Mouse (Mus musculus) liver, postnatal 0 days (tissue): ENCODE results near the gene Mterf1b. TPM values are rescaled to one million over a fixed set of nuclear protein-coding genes. Genes with fewer than 3 reads are reported as not detected.
"Not testable (repeated sequence)": the region's sequence is repeated elsewhere in the genome, so short reads cannot be mapped to it uniquely, and the experiment has no call there.

Experiments used
- ATAC-seq: fragments of 200-750 bp; cut with Nextera tagmentation; 2 replicates; pipeline ENCODE4 v1.8.0; 2017; ENCODE audit warnings: mild to moderate bottlenecking, moderate library complexity
- DNase-seq: peaks from one replicate; pipeline ENCODE4 v3.0.0-alpha.2; 2016
- H3K27ac ChIP-seq: fragments of 300-500 bp; sonication (generic); 2 replicates; pipeline ENCODE4 v1.5.1; 2014; ENCODE audit warnings: antibody characterized with exemption, moderate library complexity, mild to moderate bottlenecking, low read depth
- H3K27me3 ChIP-seq: fragments of 300-500 bp; sonication (generic); 2 replicates; pipeline ENCODE4 v1.6.1; 2014; ENCODE audit warnings: low read length, control low read depth, mixed read lengths; ENCODE audit not compliant: insufficient read depth
- H3K36me3 ChIP-seq: fragments of 300-500 bp; sonication (generic); replicated peaks from 2 replicates; pipeline ENCODE4 v1.6.1; 2014; ENCODE audit warnings: mild to moderate bottlenecking, control low read depth, low read length, moderate library complexity, mixed read lengths; ENCODE audit not compliant: insufficient read depth
- H3K4me1 ChIP-seq: fragments of 300-500 bp; sonication (generic); 2 replicates; pipeline ENCODE4 v1.6.1; 2014; ENCODE audit warnings: antibody characterized with exemption, mild to moderate bottlenecking, control low read depth; ENCODE audit not compliant: insufficient read depth
- H3K4me2 ChIP-seq: fragments of 300-500 bp; sonication (generic); 2 replicates; pipeline ENCODE4 v1.6.1; 2014; ENCODE audit warnings: low read depth, mild to moderate bottlenecking, low read length, moderate library complexity, mixed read lengths
- H3K4me3 ChIP-seq: fragments of 300-500 bp; sonication (generic); 2 replicates; pipeline ENCODE4 v1.5.1; 2014; ENCODE audit warnings: low read depth, low read length
- H3K9ac ChIP-seq: fragments of 300-500 bp; sonication (generic); replicated peaks from 2 replicates; pipeline ENCODE4 v1.6.1; 2014; ENCODE audit warnings: mild to moderate bottlenecking, moderate library complexity
- H3K9me3 ChIP-seq: fragments of 300-500 bp; sonication (generic); 2 replicates; pipeline ENCODE4 v1.6.1; 2016; ENCODE audit warnings: mild to moderate bottlenecking, control low read depth, low read length, mixed read lengths
- CTCF ChIP-seq: sonication (generic); IDR thresholded peaks from 2 replicates; pipeline ENCODE4 v1.5.1; 2016; ENCODE audit warnings: antibody characterized with exemption, low read depth
- EP300 ChIP-seq: IDR thresholded peaks from 2 replicates; pipeline ENCODE4 v1.6.1; 2016; ENCODE audit warnings: antibody characterized with exemption, low read depth, mild to moderate bottlenecking
- WGBS: fragments of 180-500 bp; shearing (Covaris S2); extraction: QIAGEN DNeasy Blood & Tissue Kit; methylation state at CpG from one replicate; pipeline ENCODE4 v1.1.7; 2014; ENCODE audit not compliant: insufficient replicate concordance; 5-methylcytosine and 5-hydroxymethylcytosine counted together
- polyA plus RNA-seq: library from polyadenylated mRNA; unstranded; fragments of >200 nt; fragmentation: Nextera tagmentation; extraction: Ambion mirVana; gene quantifications from 2 replicates; pipeline ENCODE4 v1.2.1, GENCODE M21; 2015

The Mterf1b gene
- polyA plus RNA-seq, result 1.1 TPM in 2 replicates

DNA sequence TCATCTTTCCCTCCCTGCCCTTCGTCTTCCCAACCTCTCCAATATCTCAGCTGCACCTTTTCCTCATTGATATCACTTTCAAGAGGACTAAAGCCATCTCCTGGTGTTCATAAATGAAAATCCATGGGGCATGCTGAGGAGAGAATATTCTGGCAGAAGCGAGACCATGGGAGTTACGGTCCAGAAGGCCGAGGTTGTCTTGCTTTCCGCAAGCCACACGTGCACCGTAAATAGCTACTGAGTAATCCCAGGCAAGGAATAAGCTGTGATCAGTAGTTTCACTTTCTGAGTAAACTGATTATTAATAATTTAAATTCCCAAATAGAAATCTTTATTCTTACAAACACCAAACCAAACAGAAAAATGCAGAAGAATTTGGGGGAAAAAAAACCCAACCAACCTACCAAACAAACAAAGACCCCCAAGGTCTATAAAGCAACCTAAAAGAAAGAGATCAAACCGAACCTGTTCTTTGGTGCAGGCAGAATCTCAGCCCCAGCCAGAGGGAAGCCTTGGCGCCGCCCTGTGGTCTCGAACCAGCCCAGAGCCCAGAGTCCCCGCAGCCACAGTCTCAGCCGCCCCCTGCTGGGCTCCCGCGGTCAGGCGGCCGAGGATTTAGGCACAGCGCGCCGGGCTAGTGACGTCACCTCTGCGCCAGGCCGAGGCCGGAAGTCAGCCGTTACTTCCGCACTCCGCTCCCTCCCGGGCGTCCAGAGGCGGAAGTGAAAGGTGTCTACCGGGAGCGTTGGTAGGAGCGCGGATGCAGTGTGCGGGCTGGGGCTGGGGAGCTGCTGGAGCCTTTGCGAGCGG is at the start of gene Mterf1b:
Mterf1b (plus strand) TSS at position 697 of the 810 bp plus-strand sequence.
- not testable (repeated sequence) for H3K4me1 ChIP-seq, DNase-seq, H3K36me3 ChIP-seq, H3K9me3 ChIP-seq, H3K27me3 ChIP-seq
- Histone ChIP-seq H3K9ac (peak within 1 kb of the TSS; percentile 47), H3K4me3 (peak within 1 kb of the TSS; percentile 50), H3K27ac (0 out of 2 replicates have a peak within 1 kb of the TSS, but pooled peaks have one; percentile 1), H3K4me2 (peak within 1 kb of the TSS; percentile 67)
- peak; percentile 100 for ATAC-seq
- 69% methylated on average over 10 of the region's 37 CpGs for WGBS
- peak; percentile 32; the same call in 1 of the 2 replicates for TF ChIP-seq CTCF

DNA sequence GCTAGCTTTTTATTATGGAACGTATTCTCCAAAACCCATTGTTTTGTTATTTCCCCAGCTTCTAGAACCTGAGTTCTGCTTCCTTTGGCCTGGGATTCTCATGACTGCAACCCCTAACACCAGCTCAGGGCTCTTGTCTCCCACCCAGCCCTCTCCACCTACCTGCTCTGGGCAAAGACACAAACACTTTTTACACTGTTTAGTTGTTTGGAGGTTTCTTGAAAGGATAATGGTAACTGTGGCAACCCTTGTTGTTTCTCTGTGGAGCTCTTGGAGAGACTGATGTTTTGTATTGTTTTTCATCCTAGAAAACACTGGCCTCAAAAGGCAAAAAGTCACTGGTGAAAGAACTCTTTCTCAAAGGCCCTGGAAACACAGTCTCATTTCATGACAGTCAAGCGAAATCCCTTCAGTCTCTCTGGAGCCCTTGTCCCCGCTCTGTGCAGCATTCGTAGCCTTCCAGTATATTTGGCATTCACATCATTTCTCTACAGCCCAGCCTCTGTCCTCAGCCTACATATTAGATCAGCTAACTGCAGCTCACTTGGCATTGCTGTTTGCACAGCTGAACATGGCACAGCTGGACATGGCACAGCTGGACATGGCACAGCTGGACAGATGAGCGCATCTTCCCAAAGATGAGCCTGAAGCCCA is 32.6 kb upstream of the Mterf1b start:
- not testable (repeated sequence) for H3K4me1 ChIP-seq, H3K27me3 ChIP-seq, H3K4me3 ChIP-seq, DNase-seq, H3K9me3 ChIP-seq, H3K36me3 ChIP-seq, H3K27ac ChIP-seq, ATAC-seq, H3K9ac ChIP-seq, H3K4me2 ChIP-seq
- WGBS, result 77% methylated on average over 3 of the region's 5 CpGs

DNA sequence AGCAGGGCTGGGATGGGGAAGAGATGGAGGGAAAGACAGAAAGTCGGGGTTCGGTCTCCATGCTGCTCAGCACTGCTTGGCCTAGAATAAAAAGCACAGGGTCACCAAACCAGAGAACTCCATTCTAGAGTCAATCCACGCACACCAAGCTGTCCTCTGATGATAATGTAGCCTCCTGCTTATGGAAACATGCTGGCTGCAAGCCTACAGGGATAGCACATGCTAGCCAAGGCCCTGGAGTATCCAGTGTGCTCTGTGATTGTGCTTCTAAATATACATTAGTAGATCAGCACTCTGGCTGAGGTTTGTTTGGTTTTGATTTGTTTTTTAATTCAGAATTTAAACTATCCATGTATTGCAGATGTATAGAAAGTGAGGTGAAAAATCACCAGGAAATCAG is 30.6 kb upstream of the Mterf1b start:
- DNase-seq (no peak), ATAC-seq (no peak)
- WGBS, result 66% methylated on average over 3 of the region's 3 CpGs
- Histone ChIP-seq H3K4me3 (no peak overlapping the region), H3K4me2 (no peak overlapping the region), H3K9me3 (no peaks in the 10 kb centered on the region), H3K9ac (no peak overlapping the region), H3K27me3 (no peaks in the 10 kb centered on the region), H3K36me3 (no peaks in the 10 kb centered on the region), H3K27ac (no peak overlapping the region), H3K4me1 (no peaks in the 10 kb centered on the region)
- no peak for TF ChIP-seq CTCF
- no peak for TF ChIP-seq EP300

DNA sequence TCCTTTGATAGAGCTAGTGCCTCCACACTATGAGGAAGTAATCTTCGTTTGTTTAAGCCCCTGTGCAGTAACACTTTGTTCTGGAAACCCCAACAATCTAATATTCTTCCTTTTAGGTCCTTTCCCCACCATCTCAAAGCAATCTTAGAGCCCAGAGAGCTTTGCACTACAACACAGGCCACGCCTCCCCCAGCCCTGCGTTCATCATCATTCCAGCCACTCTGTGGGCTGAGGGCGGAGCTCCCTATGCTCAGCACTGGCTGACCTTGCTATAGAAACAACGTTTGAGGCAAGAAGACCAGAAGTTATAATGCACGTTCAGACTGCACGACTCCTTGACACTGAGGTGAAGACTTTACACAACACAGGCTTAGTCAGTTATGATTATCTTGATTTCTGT is 29.7 kb upstream of the Mterf1b start:
- 52% methylated on average over 7 of the region's 7 CpGs for WGBS
- no peak for DNase-seq
- Histone ChIP-seq H3K4me3 (no peak overlapping the region), H3K9me3 (no peaks in the 10 kb centered on the region), H3K4me1 (no peaks in the 10 kb centered on the region), H3K27ac (no peak overlapping the region), H3K27me3 (no peaks in the 10 kb centered on the region), H3K9ac (no peak overlapping the region), H3K4me2 (no peak overlapping the region), H3K36me3 (no peaks in the 10 kb centered on the region)
- TF ChIP-seq EP300, result no peak
- TF ChIP-seq CTCF, result no peak
- ATAC-seq, result no peak

DNA sequence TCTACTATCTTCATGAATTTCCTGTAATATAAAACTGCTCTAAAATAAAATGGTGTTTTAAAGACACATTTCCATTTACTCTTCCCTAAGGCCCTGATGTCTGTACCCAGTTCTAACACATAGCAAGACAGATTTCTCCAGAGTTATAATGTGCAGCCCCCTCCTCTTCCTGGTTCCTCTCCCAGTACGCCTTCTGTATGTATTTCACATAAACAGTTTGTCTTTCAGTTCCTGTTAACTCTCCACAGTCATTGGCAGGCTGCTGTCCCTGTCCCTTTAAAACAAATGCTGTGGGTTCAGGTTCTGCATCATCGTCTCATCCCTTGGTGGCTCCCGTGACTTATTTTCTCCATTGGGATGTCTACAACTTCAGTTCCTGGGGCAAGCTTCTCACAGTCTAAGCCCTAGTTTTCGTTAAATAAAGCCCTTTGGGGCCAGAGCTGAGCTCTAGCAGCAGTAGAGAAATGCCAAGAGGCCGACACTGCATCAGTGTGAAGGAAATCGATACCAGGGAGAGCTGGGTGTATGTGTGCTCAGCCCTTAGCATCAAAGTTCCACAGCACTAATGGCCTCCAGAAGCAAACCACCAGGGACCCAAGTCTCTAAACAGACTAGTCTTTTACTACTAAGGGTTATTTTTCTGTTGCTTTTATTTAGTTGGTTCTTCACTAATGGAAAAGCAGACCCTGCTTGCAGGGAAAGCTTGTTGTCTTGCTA is 24.2 kb upstream of the Mterf1b start:
- 68% methylated on average over 6 of the region's 6 CpGs for WGBS

DNA sequence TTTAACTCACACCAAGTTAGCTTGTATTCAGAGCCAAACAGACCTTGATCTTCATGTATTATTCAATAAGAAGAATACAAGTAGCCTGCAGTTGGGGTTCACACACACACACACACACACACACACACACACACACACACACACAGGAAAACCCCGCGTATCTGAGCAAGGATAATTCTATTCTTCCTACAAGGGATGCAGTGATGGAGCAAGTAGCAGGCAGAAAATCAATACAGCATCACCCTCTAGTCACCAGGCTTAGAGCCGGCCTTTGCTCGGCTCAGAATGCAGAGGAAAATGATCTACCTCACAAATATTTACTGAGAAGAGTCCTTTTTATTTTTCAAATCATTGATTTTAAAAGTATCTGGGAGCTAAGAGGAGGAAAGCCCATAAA is 23.6 kb upstream of the Mterf1b start:
- not testable (repeated sequence) for H3K4me3 ChIP-seq, H3K27me3 ChIP-seq, DNase-seq, H3K9ac ChIP-seq, H3K4me1 ChIP-seq, H3K9me3 ChIP-seq, ATAC-seq, H3K27ac ChIP-seq, H3K36me3 ChIP-seq, H3K4me2 ChIP-seq
- WGBS, result 47% methylated on average over 4 of the region's 4 CpGs

More for the DNA sequence above, 24.2 kb upstream of the Mterf1b start:
- not testable (repeated sequence) for H3K4me1 ChIP-seq, H3K36me3 ChIP-seq, ATAC-seq, H3K4me3 ChIP-seq, H3K9me3 ChIP-seq, DNase-seq, H3K27ac ChIP-seq, H3K9ac ChIP-seq, H3K4me2 ChIP-seq, H3K27me3 ChIP-seq

DNA sequence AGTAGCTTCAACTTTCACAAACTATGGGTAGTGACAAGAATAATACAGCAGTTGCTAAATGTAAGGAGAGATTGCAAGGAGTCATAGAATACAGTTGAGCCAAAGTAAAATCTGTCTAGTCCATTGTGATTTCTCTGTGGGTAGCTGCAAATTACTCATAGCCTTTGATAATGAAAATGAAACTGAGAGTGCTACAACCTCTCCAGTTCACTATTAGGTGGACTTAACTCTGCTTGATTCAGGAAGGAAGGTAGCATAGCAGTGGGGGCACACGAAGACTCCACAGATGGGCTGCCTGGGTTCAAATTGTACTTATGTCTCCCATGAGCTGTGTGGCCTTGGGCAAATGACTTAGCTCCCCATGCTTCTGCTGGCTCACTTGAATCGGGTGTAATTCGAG is 15.7 kb upstream of the Mterf1b start:
- H3K36me3 ChIP-seq, ATAC-seq, H3K9ac ChIP-seq, H3K4me3 ChIP-seq, H3K4me2 ChIP-seq, H3K27ac ChIP-seq, DNase-seq, H3K9me3 ChIP-seq, H3K27me3 ChIP-seq, H3K4me1 ChIP-seq: not testable (repeated sequence)
- WGBS, result 59% methylated on average over 3 of the region's 3 CpGs
